Mouse (Mus musculus) lung, adult 2 months (tissue): ENCODE results near the gene Vdr.
"Not testable (repeated sequence)": the region's sequence is repeated elsewhere in the genome, so short reads cannot be mapped to it uniquely, and the experiment has no call there.

Source experiments
- CTCF ChIP-seq: fragments of 200-500 bp; IDR thresholded peaks from 2 replicates; pipeline ENCODE4 v1.5.1; 2011; ENCODE audit warnings: mild to moderate bottlenecking, low read length, control low read depth; ENCODE audit not compliant: insufficient read depth
- POLR2A ChIP-seq: fragments of 200-500 bp; IDR thresholded peaks from 2 replicates; pipeline ENCODE4 v1.6.1; 2011; ENCODE audit warnings: low read depth, mild to moderate bottlenecking, control low read depth, low read length, borderline replicate concordance; ENCODE audit errors: extremely low read depth

- not testable (repeated sequence) for TF ChIP-seq CTCF, POLR2A
These were observed 40.3 kb downstream of the Vdr start for GRCm38 (mm10) chr15:97870116-97870515.
